Mouse (Mus musculus) testis, adult 2 months (tissue): Measurements from ENCODE around the gene Trove2. TPM values are rescaled to one million over a fixed set of nuclear protein-coding genes. Genes with fewer than 3 reads are reported as not detected.

Experiments
- H3K27ac ChIP-seq: fragments of 200-500 bp; 2 replicates; pipeline ENCODE4 v1.5.1; 2012; ENCODE audit warnings: low read depth, low read length; ENCODE audit not compliant: control insufficient read depth, insufficient read depth
- H3K27me3 ChIP-seq: fragments of 200-500 bp; 2 replicates; pipeline ENCODE4 v1.6.1; 2012; ENCODE audit warnings: mild to moderate bottlenecking, low read length, moderate library complexity; ENCODE audit not compliant: control insufficient read depth, insufficient read depth
- H3K36me3 ChIP-seq: fragments of 200-500 bp; 2 replicates; pipeline ENCODE4 v1.6.1; 2012; ENCODE audit warnings: mild to moderate bottlenecking, low read length; ENCODE audit not compliant: control insufficient read depth, insufficient read depth
- H3K4me1 ChIP-seq: fragments of 200-500 bp; 2 replicates; pipeline ENCODE4 v1.6.1; 2012; ENCODE audit warnings: low read length; ENCODE audit not compliant: control insufficient read depth, insufficient read depth
- H3K4me3 ChIP-seq: fragments of 200-500 bp; 2 replicates; pipeline ENCODE4 v1.5.1; 2012; ENCODE audit warnings: low read depth, mild to moderate bottlenecking, low read length, moderate library complexity, mixed read lengths; ENCODE audit not compliant: control insufficient read depth
- CTCF ChIP-seq: fragments of 200-500 bp; IDR thresholded peaks from 2 replicates; pipeline ENCODE4 v1.5.1; 2012; ENCODE audit warnings: low read depth, mild to moderate bottlenecking, inconsistent platforms, low read length, moderate library complexity; ENCODE audit not compliant: control insufficient read depth, insufficient read depth, insufficient replicate concordance
- POLR2A ChIP-seq: fragments of 200-500 bp; IDR thresholded peaks from 2 replicates; pipeline ENCODE4 v1.6.1; 2012; ENCODE audit warnings: low read depth, mild to moderate bottlenecking, inconsistent platforms, low read length, moderate library complexity; ENCODE audit not compliant: control insufficient read depth
- polyA plus RNA-seq: library from polyadenylated mRNA; depleted of rRNA; stranded (reverse); fragments of >200 nt; gene quantifications from 2 replicates; pipeline ENCODE4 v1.2.3, GENCODE M21; 2012

The Trove2 gene
- polyA plus RNA-seq, 1 experiment = 0.35 TPM

- Histone ChIP-seq H3K27ac (no peak overlapping the region), H3K4me3 (no peak overlapping the region), H3K36me3 (no peaks in the 10 kb centered on the region), H3K27me3 (no peaks in the 10 kb centered on the region), H3K4me1 (no peaks in the 10 kb centered on the region)
- TF ChIP-seq POLR2A = no peak
Measured at GRCm38 (mm10) chr1:143762159-143762558, 14.7 kb downstream of the Trove2 start.

GRCm38 (mm10) chr1:143745871-143746270, 31.0 kb downstream of the Trove2 start:
- no peak overlapping the region for H3K4me3 ChIP-seq
- H3K36me3 ChIP-seq = no peaks in the 10 kb centered on the region; the same call in none of the 2 replicates
- H3K27me3 ChIP-seq = no peaks in the 10 kb centered on the region
- H3K27ac ChIP-seq = no peak overlapping the region
- TF ChIP-seq CTCF = no peak
- no peak for TF ChIP-seq POLR2A
- no peaks in the 10 kb centered on the region for H3K4me1 ChIP-seq

GRCm38 (mm10) chr1:143742186-143742585, 34.7 kb downstream of the Trove2 start:
- Histone ChIP-seq H3K4me3 (no peak overlapping the region), H3K27me3 (no peaks in the 10 kb centered on the region), H3K4me1 (no peaks in the 10 kb centered on the region; the same call in 1 of the 2 replicates), H3K27ac (no peak overlapping the region), H3K36me3 (no peaks in the 10 kb centered on the region; the same call in none of the 2 replicates)
- TF ChIP-seq CTCF (no peak), POLR2A (no peak)

- H3K27ac ChIP-seq = no peak overlapping the region
- TF ChIP-seq CTCF = no peak
- no peak for TF ChIP-seq POLR2A
- no peaks in the 10 kb centered on the region for H3K27me3 ChIP-seq
- no peaks in the 10 kb centered on the region; the same call in 1 of the 2 replicates for H3K4me1 ChIP-seq
- H3K36me3 ChIP-seq = no peaks in the 10 kb centered on the region; the same call in none of the 2 replicates
- no peak overlapping the region for H3K4me3 ChIP-seq
Measured at GRCm38 (mm10) chr1:143741331-143741730, 35.5 kb downstream of the Trove2 start.

- Histone ChIP-seq H3K4me3 (peak overlapping the region; percentile 99), H3K36me3 (no peaks in the 10 kb centered on the region; the same call in none of the 2 replicates), H3K4me1 (no peaks in the 10 kb centered on the region; the same call in 1 of the 2 replicates), H3K27me3 (no peaks in the 10 kb centered on the region), H3K27ac (no peak overlapping the region)
- no peak for TF ChIP-seq POLR2A
- no peak for TF ChIP-seq CTCF
Measured at GRCm38 (mm10) chr1:143740581-143740980, 36.3 kb downstream of the Trove2 start.

GRCm38 (mm10) chr1:143739361-143740350, 37.2 kb downstream of the Trove2 start:
- Histone ChIP-seq H3K36me3 (no peaks in the 10 kb centered on the region; the same call in 1 of the 2 replicates), H3K4me3 (peak overlapping the region; percentile 99), H3K27me3 (no peaks in the 10 kb centered on the region), H3K4me1 (no peaks in the 10 kb centered on the region; the same call in 1 of the 2 replicates), H3K27ac (peak overlapping the region; percentile 74)
- TF ChIP-seq CTCF (no peak), POLR2A (peak; percentile 38; the same call in 1 of the 2 replicates)

- H3K27me3 ChIP-seq = no peaks in the 10 kb centered on the region
- TF ChIP-seq CTCF (no peak), POLR2A (no peak; the same call in 1 of the 2 replicates)
- H3K27ac ChIP-seq = peak overlapping the region; percentile 74
- H3K4me3 ChIP-seq = peak overlapping the region; percentile 99
- H3K36me3 ChIP-seq = no peaks in the 10 kb centered on the region; the same call in 1 of the 2 replicates
- no peaks in the 10 kb centered on the region; the same call in 1 of the 2 replicates for H3K4me1 ChIP-seq
Measured at GRCm38 (mm10) chr1:143738811-143739210, 38.1 kb downstream of the Trove2 start.
